Mouse (Mus musculus) adrenal gland, adult 2 months (tissue): ENCODE measurements around the gene Xkr7. TPM values are rescaled to one million over a fixed set of nuclear protein-coding genes. Genes with fewer than 3 reads are reported as not detected.

Source experiments
- DNase-seq: peaks from one replicate; pipeline ENCODE4 v3.0.0; 2021
- polyA plus RNA-seq: library from polyadenylated mRNA; depleted of rRNA; stranded (reverse); fragments of >200 nt; gene quantifications from 2 replicates; pipeline ENCODE4 v1.2.3, GENCODE M21; 2012; rRNA removed
- total RNA-seq, 2 experiments: library from RNA; stranded (reverse); gene quantifications; 2 replicates each; pipeline ENCODE4 v1.2.3; 2021

Xkr7 gene
- total and polyA plus RNA-seq, 3 experiments, result 0.49 to 1.0 (median 1.0) TPM

DNA sequence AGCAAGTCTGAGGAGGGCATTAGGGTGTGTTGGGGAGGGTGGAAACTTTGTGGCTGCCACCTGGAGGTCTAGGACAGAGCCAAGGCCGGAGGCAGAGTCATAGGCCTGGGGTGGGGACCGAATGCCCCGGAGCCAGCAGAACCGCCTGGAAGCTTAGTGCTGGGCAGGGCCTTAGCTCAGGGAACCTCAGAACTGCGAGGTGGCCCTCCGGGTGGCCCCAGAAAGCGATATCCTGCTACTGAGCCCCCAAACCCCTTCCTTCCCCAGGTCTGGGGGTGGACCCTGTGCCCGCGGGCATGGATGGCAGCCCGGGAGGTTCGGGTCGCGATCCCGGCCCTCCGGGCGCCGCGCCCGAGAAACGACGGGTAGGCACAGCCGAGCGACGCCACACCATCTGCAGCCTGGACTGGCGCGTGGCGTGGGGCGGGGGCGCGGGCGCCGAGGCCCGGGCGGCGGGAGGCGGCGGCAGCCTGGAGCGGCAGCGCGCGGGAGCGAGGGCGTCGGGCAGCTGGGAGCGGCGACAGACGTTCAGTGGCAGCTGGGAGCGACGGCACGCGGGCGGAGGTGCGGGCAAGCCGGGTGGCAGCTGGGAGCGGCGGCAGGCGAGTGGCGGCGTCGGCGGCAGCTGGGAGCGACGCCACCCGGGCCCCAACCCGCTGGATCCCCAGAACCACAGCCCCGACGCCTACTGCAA lies 40.0 kb downstream of the Xkr7 start:
- peak; percentile 66 for DNase-seq

DNA sequence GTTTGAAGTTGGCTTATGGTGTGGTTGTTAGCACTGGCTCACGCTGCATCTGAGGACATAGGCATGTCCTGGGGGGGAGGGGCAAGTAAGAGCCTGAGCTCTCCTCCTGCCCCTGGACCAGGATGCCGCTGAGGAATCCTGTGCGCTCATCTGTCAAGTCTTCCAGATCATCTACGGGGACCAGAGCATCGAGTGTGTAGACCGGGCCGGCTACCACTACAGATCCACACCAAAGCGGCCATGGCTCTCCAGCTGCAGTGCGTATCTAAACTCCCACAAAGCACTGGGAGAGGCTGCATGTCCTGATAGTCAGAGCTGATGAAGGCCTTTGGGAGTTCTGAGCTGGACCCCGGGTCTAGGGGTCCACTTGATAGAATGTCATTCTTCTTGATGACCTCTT lies 43.0 kb downstream of the Xkr7 start:
- DNase-seq, result no peak

DNA sequence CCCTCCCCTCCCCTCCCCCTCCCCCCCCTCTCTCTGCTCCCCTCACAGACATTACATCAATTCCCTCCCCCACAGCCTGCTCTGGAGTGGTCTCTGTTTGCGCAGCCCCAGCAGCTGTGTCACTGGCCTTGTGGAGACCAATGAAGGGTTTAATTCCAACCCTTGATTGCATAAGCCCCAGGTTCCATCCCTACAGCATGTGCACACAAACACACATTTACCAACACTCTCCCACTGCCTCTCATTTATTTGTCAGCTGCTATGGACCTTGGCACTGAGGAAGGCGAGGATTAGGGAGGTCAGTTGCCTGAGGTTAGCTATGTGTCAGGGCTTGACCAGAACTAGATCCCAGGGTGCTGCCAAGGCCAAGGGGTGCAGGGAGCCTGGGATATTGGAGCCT lies 44.3 kb downstream of the Xkr7 start:
- no peak for DNase-seq

DNA sequence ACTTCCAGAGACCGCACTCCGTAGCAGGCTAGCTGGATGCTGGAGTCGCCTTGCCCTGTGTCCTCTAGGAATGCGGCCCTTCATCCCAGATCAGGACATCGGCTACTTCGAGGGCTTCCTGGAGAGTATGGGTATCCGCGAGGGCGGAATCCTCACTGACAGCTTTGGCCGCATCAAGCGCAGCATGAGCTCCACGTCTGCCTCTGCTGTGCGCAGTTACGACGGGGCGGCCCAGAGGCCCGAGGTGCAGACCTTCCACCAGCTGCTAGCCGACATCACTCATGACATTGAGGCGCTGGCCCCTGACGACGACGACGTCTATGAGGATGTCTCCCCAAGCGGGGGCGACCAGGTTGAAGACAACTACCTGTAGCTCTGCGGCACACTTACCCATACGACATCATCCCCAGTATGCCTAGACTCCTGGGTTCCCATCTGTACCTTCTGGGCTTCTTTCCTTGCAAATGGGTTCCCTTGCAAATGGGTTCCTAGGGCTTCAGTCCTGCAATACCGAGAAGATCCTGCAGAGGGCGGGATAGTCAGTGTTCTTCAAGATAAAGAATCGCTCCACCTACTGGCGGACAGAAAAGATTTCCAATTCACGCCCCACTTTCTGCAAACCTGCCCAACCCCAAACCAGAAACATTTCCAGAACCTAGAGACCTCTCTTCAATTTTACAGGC lies 49.3 kb downstream of the Xkr7 start:
- DNase-seq, result peak; percentile 71

DNA sequence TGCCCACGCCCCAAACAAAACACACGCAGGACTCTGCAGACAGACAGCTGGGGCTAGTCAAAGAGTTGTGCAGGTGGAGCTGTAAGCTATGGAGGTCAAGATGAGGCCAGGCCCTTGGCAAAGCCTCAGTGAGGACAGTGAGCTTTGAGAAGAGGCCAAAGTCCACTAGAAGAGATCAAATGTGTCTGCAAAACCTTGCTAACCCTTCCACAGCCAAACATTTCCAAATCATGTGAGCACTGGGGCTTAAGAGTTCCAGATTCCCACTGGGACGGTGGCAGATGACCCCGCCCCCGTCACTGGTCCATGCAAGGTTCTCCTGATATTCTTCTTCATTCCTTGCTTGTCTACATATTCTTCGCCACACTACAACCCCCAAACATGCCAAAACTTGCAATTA lies 50.2 kb downstream of the Xkr7 start:
- DNase-seq, result no peak

DNA sequence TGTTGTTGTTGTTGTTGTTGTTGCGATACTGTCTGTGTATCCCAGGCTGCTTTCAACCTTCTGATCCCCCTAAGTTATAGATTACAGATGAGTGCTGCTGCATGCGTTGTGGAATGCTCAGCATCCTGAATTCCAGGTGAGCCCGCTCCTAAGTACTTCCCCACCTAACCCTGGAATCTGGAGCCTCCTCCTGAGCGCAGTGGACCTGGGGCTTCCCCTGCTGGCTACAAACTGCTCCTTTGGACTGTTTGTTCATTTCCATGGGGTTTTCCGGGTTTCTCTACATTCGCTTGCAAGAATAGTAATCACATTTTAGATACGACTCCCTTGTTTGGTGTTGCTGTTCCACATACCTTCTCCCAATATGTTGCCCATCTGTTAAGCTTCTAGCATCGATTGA lies 51.6 kb downstream of the Xkr7 start:
- no peak for DNase-seq

DNA sequence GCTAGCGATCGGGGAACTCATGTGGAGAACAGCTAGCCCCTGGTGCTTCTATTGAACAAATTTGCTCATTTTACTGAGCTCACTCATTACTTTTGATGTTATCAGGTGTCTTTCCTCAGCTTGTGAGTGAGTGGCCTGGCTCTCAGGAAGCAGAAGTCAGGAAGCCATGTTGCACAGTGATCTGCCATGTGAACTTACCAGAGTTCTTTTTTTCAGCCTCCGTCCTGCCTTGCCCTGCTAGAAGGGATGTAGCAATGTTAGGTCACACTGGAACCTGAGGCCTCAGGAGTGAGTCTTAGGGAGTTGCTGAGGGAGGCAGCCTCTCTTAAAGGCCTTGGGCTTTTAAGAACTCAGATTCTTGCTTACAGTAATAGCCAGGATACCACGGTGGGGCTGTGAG lies 52.2 kb downstream of the Xkr7 start:
- no peak for DNase-seq

GRCm38 (mm10) chr2:153084261-153084976 lies 52.8 kb downstream of the Xkr7 start:
- DNase-seq, result peak; percentile 27

GRCm38 (mm10) chr2:153085556-153085955 lies 53.9 kb downstream of the Xkr7 start:
- DNase-seq, result no peak

GRCm38 (mm10) chr2:153086166-153086565 lies 54.5 kb downstream of the Xkr7 start:
- DNase-seq, result no peak

- no peak for DNase-seq
Measured at GRCm38 (mm10) chr2:153087091-153087490, 55.4 kb downstream of the Xkr7 start.

DNA sequence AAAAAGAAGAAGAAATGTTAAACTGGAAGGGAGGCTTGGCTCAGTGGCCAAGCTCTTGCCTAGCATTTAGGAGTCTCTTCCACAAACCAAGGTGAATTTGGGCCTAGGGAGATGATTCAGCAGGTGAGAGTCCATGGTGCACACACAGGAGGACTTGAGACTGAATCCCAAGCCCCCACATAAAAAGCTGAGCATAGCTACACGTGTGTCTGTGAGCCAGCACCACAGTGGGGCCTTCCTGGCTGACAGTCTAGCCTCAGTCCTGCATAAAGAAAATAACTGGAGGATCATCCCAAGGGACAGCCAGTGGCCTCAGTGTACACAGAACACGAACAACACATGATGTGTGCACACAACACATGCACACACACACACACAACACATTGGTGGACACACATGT lies 57.7 kb downstream of the Xkr7 start:
- DNase-seq, result no peak

GRCm38 (mm10) chr2:153090551-153091165 lies 59.0 kb downstream of the Xkr7 start:
- DNase-seq, result peak; percentile 47

Other genes starting within 250 kb of the Xkr7 start
- 10 to 100 TPM; 54.3 to 79.7 TPM for gene Bcl2l1, start 200.1 kb upstream of the Xkr7 start, total RNA-seq
- 42.4 and 43.8 TPM in 2 replicates for gene Bcl2l1, start 200.1 kb upstream of the Xkr7 start, polyA plus RNA-seq
- gene Tpx2, start 183.9 kb upstream of the Xkr7 start, total RNA-seq, result 1 to 10 TPM; 2.0 to 4.2 TPM
- gene Tpx2, start 183.9 kb upstream of the Xkr7 start, polyA plus RNA-seq, result 0.18 and 0.40 TPM in 2 replicates
- not detected for gene Mylk2, start 120.5 kb upstream of the Xkr7 start, total RNA-seq
- gene Mylk2, start 120.5 kb upstream of the Xkr7 start, polyA plus RNA-seq, result not detected in 2 replicates
- 1 to 10 TPM; 3.2 to 3.7 TPM for gene Foxs1, start 98.6 kb upstream of the Xkr7 start, total RNA-seq
- gene Foxs1, start 98.6 kb upstream of the Xkr7 start, polyA plus RNA-seq, result 11.1 and 13.1 TPM in 2 replicates
- 1 to 10 TPM; 2.7 to 2.9 TPM for gene Dusp15, start 80.2 kb upstream of the Xkr7 start, total RNA-seq
- 0.82 and 1.8 TPM in 2 replicates for gene Dusp15, start 80.2 kb upstream of the Xkr7 start, polyA plus RNA-seq
- under 1 TPM; 0.40 to 0.90 TPM for gene Ttll9, start 69.4 kb upstream of the Xkr7 start, total RNA-seq
- gene Ttll9, start 69.4 kb upstream of the Xkr7 start, polyA plus RNA-seq, result 0.06 and 0.33 TPM in 2 replicates
- 100 to 1,000 TPM; 146 to 245 TPM for gene Pdrg1, start 16.4 kb upstream of the Xkr7 start, total RNA-seq
- 53.5 and 58.0 TPM in 2 replicates for gene Pdrg1, start 16.4 kb upstream of the Xkr7 start, polyA plus RNA-seq
- 10 to 100 TPM; 12.7 to 15.3 TPM for gene Ccm2l, start 34.1 kb downstream of the Xkr7 start, total RNA-seq
- gene Ccm2l, start 34.1 kb downstream of the Xkr7 start, polyA plus RNA-seq, result 37.1 and 49.1 TPM in 2 replicates
- 1 to 10 TPM; 3.1 to 4.6 TPM for gene Hck, start 76.6 kb downstream of the Xkr7 start, total RNA-seq
- 4.2 and 4.7 TPM in 2 replicates for gene Hck, start 76.6 kb downstream of the Xkr7 start, polyA plus RNA-seq
- gene Tm9sf4, start 129.5 kb downstream of the Xkr7 start, total RNA-seq, result 100 to 1,000 TPM; 104 to 121 TPM
- 40.8 and 66.2 TPM in 2 replicates for gene Tm9sf4, start 129.5 kb downstream of the Xkr7 start, polyA plus RNA-seq
- gene Tspyl3, start 193.6 kb downstream of the Xkr7 start, total RNA-seq, result 1 to 10 TPM; 1.9 to 3.9 TPM
- 3.6 and 4.0 TPM in 2 replicates for gene Tspyl3, start 193.6 kb downstream of the Xkr7 start, polyA plus RNA-seq
- 1 to 10 TPM; 8.2 to 9.3 TPM for gene Plagl2, start 209.6 kb downstream of the Xkr7 start, total RNA-seq
- 3.7 and 5.2 TPM in 2 replicates for gene Plagl2, start 209.6 kb downstream of the Xkr7 start, polyA plus RNA-seq
- 10 to 100 TPM; 47.6 to 57.0 TPM for gene Pofut1, start 209.7 kb downstream of the Xkr7 start, total RNA-seq
- 43.5 and 46.5 TPM in 2 replicates for gene Pofut1, start 209.7 kb downstream of the Xkr7 start, polyA plus RNA-seq